Mouse (Mus musculus): ENCODE results near the gene Tspan13. TPM values are rescaled to one million over a fixed set of nuclear protein-coding genes. Genes with fewer than 3 reads are reported as not detected.

Tspan13 gene
- polyA plus RNA-seq, 1 experiment from 2014 or later, result 454 TPM

GRCm38 (mm10) chr12:36039541-36040084 lies 2.7 kb downstream of the Tspan13 start:
- Histone ChIP-seq H3K36me3 (ENCODE audit: control insufficient read depth, insufficient read depth, low read length) (no peaks in the 10 kb centered on the region), H3K4me1 (ENCODE audit: control insufficient read depth, insufficient read depth, low read length) (peaks cover 5% of the 10 kb centered on the region), H3K9me3 (ENCODE audit: control insufficient read depth, low read length) (no peaks in the 10 kb centered on the region), H3K4me3 (ENCODE audit: low read depth, low read length) (peak overlapping the region; percentile 96), H3K9ac (replicated peaks; ENCODE audit: low read depth, low read length) (0 out of 2 replicates have a peak overlapping the region, but pooled peaks have one; percentile 8), H3K27me3 (ENCODE audit: control insufficient read depth, insufficient read depth, low read length) (no peaks in the 10 kb centered on the region), H3K4me2 (ENCODE audit: low read depth, low read length) (peak overlapping the region; percentile 76), H3K27ac (ENCODE audit: low read depth, low read length) (no peak overlapping the region)
- ATAC-seq (ENCODE audit: low read depth), result no peak
- 73% methylated on average over 9 of the region's 9 CpGs for WGBS

DNA sequence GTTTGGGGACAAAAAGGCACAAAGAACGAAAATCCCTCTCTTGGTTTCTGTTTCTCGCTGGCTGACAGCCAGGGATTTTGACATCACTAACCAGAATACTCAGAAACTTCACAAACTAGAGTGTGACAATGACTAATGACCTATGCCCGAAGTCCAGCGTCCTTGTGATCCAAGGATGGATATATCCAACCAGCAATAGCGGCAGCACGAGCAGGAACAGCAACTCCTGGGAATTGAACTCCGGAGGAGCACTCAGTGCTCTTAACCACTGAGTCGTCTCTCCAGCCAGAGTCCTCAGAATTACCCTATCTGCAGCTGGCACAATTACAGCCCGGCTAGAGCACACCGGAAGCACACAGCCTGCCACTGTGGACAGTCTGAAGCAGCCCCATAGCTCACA lies 5.5 kb downstream of the Tspan13 start:
- Histone ChIP-seq H3K9me3 (ENCODE audit: control insufficient read depth, low read length) (no peaks in the 10 kb centered on the region), H3K36me3 (ENCODE audit: control insufficient read depth, insufficient read depth, low read length) (no peaks in the 10 kb centered on the region), H3K27me3 (ENCODE audit: control insufficient read depth, insufficient read depth, low read length) (no peaks in the 10 kb centered on the region), H3K4me1 (ENCODE audit: control insufficient read depth, insufficient read depth, low read length) (peaks cover 5% of the 10 kb centered on the region), H3K9ac (replicated peaks; ENCODE audit: low read depth, low read length) (no peak overlapping the region), H3K4me2 (ENCODE audit: low read depth, low read length) (no peak overlapping the region), H3K4me3 (ENCODE audit: low read depth, low read length) (no peak overlapping the region), H3K27ac (ENCODE audit: low read depth, low read length) (no peak overlapping the region)
- 89% methylated on average over 10 of the region's 10 CpGs for WGBS
- ATAC-seq (ENCODE audit: low read depth), result no peak

DNA sequence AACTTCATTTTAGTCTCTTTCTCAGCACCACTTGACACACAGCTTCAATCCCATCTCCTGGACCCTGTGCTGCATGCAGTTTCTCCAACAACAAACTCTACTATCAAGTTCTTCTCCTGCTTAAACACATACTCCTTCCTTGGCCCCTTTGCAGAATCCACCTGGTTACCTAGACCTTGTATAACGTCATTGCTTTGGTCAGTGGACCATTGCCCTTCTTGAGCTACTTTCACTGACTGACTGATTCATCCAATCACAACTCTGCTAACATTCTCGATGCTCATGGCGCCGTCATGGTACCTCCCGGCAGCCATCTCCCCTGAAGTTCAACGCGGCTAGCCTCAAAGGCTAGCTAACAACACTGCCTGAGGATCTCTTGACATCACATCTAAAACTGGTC lies 6.2 kb downstream of the Tspan13 start:
- H3K4me3 ChIP-seq (ENCODE audit: low read depth, low read length), result no peak overlapping the region
- peaks cover 5% of the 10 kb centered on the region for H3K4me1 ChIP-seq (ENCODE audit: control insufficient read depth, insufficient read depth, low read length)
- no peak overlapping the region for H3K27ac ChIP-seq (ENCODE audit: low read depth, low read length)
- H3K9me3 ChIP-seq (ENCODE audit: control insufficient read depth, low read length), result no peaks in the 10 kb centered on the region
- no peaks in the 10 kb centered on the region for H3K36me3 ChIP-seq (ENCODE audit: control insufficient read depth, insufficient read depth, low read length)
- H3K27me3 ChIP-seq (ENCODE audit: control insufficient read depth, insufficient read depth, low read length), result no peaks in the 10 kb centered on the region
- WGBS, result over 99% methylated on average over 7 of the region's 7 CpGs
- H3K4me2 ChIP-seq (ENCODE audit: low read depth, low read length), result no peak overlapping the region
- no peak for ATAC-seq (ENCODE audit: low read depth)
- no peak overlapping the region for H3K9ac ChIP-seq (replicated peaks; ENCODE audit: low read depth, low read length)

DNA sequence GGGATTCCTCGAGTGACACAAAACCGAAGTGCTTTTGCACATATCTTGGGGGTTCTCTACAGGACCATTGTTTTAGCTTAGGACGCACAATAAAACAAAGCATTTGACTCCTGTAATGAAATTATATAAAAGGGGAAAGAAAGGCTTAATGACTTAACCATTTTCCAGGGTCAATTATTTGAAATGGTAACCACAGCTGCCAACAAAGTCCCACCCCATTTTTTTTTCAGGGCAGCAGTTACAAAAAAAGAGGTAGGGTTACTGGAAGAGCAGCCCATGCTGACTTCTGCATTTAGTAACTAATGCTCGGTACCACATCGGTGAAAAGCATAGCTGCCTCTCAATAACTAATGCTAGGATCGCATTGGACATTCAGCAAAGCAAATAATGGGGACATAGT lies 6.8 kb downstream of the Tspan13 start:
- Histone ChIP-seq H3K4me1 (ENCODE audit: control insufficient read depth, insufficient read depth, low read length) (peaks cover 2% of the 10 kb centered on the region), H3K27ac (ENCODE audit: low read depth, low read length) (no peak overlapping the region), H3K9ac (replicated peaks; ENCODE audit: low read depth, low read length) (no peak overlapping the region), H3K4me2 (ENCODE audit: low read depth, low read length) (no peak overlapping the region), H3K36me3 (ENCODE audit: control insufficient read depth, insufficient read depth, low read length) (no peaks in the 10 kb centered on the region), H3K27me3 (ENCODE audit: control insufficient read depth, insufficient read depth, low read length) (no peaks in the 10 kb centered on the region), H3K9me3 (ENCODE audit: control insufficient read depth, low read length) (no peaks in the 10 kb centered on the region), H3K4me3 (ENCODE audit: low read depth, low read length) (no peak overlapping the region)
- 96% methylated on average over 6 of the region's 6 CpGs for WGBS
- ATAC-seq (ENCODE audit: low read depth), result no peak

DNA sequence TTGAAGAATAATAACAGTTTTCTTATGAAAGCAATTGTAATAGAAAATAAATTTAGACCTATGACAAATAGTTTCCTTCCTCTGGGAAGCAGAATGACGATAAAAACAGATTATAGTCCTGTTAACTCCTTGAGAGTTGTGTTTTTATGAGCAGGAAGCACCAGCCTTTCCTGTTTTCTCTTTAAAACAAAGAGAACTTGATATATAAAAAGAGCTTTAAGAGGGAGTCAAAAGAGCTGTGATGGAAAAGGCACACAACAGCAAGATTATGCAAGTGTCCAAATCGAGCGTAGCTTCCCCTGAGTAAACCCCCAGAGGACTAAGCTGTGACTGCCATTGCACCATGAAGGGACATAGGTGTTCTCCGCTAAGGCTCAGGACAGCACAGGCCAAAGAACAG lies 9.9 kb downstream of the Tspan13 start:
- Histone ChIP-seq H3K27me3 (ENCODE audit: control insufficient read depth, insufficient read depth, low read length) (no peaks in the 10 kb centered on the region), H3K4me2 (ENCODE audit: low read depth, low read length) (no peak overlapping the region), H3K4me1 (ENCODE audit: control insufficient read depth, insufficient read depth, low read length) (no peaks in the 10 kb centered on the region), H3K4me3 (ENCODE audit: low read depth, low read length) (no peak overlapping the region), H3K9ac (replicated peaks; ENCODE audit: low read depth, low read length) (no peak overlapping the region), H3K9me3 (ENCODE audit: control insufficient read depth, low read length) (no peaks in the 10 kb centered on the region), H3K27ac (ENCODE audit: low read depth, low read length) (no peak overlapping the region), H3K36me3 (ENCODE audit: control insufficient read depth, insufficient read depth, low read length) (no peaks in the 10 kb centered on the region)
- WGBS, result 69% methylated on average over 4 of the region's 4 CpGs
- no peak for ATAC-seq (ENCODE audit: low read depth)

- Histone ChIP-seq H3K27me3 (ENCODE audit: control insufficient read depth, insufficient read depth, low read length) (no peaks in the 10 kb centered on the region), H3K9me3 (ENCODE audit: control insufficient read depth, low read length) (no peaks in the 10 kb centered on the region), H3K4me3 (ENCODE audit: low read depth, low read length) (no peak overlapping the region), H3K9ac (replicated peaks; ENCODE audit: low read depth, low read length) (no peak overlapping the region), H3K27ac (ENCODE audit: low read depth, low read length) (no peak overlapping the region), H3K4me1 (ENCODE audit: control insufficient read depth, insufficient read depth, low read length) (no peaks in the 10 kb centered on the region), H3K4me2 (ENCODE audit: low read depth, low read length) (no peak overlapping the region), H3K36me3 (ENCODE audit: control insufficient read depth, insufficient read depth, low read length) (no peaks in the 10 kb centered on the region)
- WGBS, result 91% methylated on average over 12 of the region's 12 CpGs
- ATAC-seq (ENCODE audit: low read depth), result peak; percentile 22; the same call in 1 of the 2 replicates
Measured at GRCm38 (mm10) chr12:36030660-36031363, 11.5 kb downstream of the Tspan13 start.

- Histone ChIP-seq H3K4me2 (ENCODE audit: low read depth, low read length) (no peak overlapping the region), H3K27ac (ENCODE audit: low read depth, low read length) (no peak overlapping the region), H3K4me1 (ENCODE audit: control insufficient read depth, insufficient read depth, low read length) (no peaks in the 10 kb centered on the region), H3K36me3 (ENCODE audit: control insufficient read depth, insufficient read depth, low read length) (no peaks in the 10 kb centered on the region), H3K9me3 (ENCODE audit: control insufficient read depth, low read length) (no peaks in the 10 kb centered on the region), H3K4me3 (ENCODE audit: low read depth, low read length) (no peak overlapping the region), H3K9ac (replicated peaks; ENCODE audit: low read depth, low read length) (no peak overlapping the region), H3K27me3 (ENCODE audit: control insufficient read depth, insufficient read depth, low read length) (no peaks in the 10 kb centered on the region)
- 74% methylated on average over 4 of the region's 6 CpGs for WGBS
- ATAC-seq (ENCODE audit: low read depth), result no peak
Measured at GRCm38 (mm10) chr12:36029687-36030086, 12.6 kb downstream of the Tspan13 start.

DNA sequence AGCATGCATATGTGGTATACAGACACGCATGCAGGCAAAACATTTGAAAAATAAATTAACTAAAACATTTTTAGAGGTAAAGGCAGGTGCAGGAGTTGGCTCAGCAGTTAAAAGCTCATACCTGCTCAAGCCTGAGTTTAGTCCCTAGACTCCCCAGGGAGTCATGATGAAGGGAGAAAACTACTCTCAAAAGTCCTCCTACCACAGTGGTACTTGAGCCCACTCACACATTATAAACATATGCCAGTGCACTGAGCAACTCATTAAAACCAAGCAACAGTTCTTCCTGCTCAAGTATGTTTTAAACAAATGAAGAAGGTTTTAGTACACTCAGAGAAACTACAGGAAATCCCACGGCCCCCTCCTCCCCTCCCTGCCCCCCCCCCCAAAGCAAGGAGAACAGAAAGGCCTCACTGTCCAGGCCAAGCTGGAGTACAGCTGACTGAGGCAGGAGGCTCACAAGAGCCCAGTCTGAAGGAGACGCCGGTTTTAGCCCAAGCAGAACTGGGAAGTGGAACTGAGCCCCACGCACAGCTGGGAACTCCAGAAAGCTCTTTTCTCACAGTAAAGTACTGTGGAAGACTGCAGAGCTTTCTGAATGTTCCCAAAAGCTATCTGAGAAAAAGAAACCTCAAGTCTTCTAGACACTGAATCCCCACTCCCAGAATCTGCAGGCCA lies 13.2 kb downstream of the Tspan13 start:
- Histone ChIP-seq H3K27me3 (ENCODE audit: control insufficient read depth, insufficient read depth, low read length) (no peaks in the 10 kb centered on the region), H3K4me2 (ENCODE audit: low read depth, low read length) (no peak overlapping the region), H3K27ac (ENCODE audit: low read depth, low read length) (no peak overlapping the region), H3K4me3 (ENCODE audit: low read depth, low read length) (no peak overlapping the region), H3K9me3 (ENCODE audit: control insufficient read depth, low read length) (no peaks in the 10 kb centered on the region), H3K36me3 (ENCODE audit: control insufficient read depth, insufficient read depth, low read length) (no peaks in the 10 kb centered on the region), H3K4me1 (ENCODE audit: control insufficient read depth, insufficient read depth, low read length) (no peaks in the 10 kb centered on the region), H3K9ac (replicated peaks; ENCODE audit: low read depth, low read length) (no peak overlapping the region)
- ATAC-seq (ENCODE audit: low read depth), result no peak
- WGBS, result 75% methylated on average over 5 of the region's 5 CpGs

GRCm38 (mm10) chr12:36027171-36027570 lies 15.1 kb downstream of the Tspan13 start:
- WGBS, result 90% methylated on average over 2 of the region's 2 CpGs
- no peak for ATAC-seq (ENCODE audit: low read depth)
- Histone ChIP-seq H3K9me3 (ENCODE audit: control insufficient read depth, low read length) (no peaks in the 10 kb centered on the region), H3K27me3 (ENCODE audit: control insufficient read depth, insufficient read depth, low read length) (no peaks in the 10 kb centered on the region), H3K9ac (replicated peaks; ENCODE audit: low read depth, low read length) (no peak overlapping the region), H3K4me3 (ENCODE audit: low read depth, low read length) (no peak overlapping the region), H3K4me1 (ENCODE audit: control insufficient read depth, insufficient read depth, low read length) (no peaks in the 10 kb centered on the region), H3K27ac (ENCODE audit: low read depth, low read length) (no peak overlapping the region), H3K36me3 (ENCODE audit: control insufficient read depth, insufficient read depth, low read length) (no peaks in the 10 kb centered on the region), H3K4me2 (ENCODE audit: low read depth, low read length) (no peak overlapping the region)

Data from neural tube, embryonic 14.5 days (tissue).